25 mouse cellular contexts compared by ENCODE assay signal in genomic region chr1:96003086-96003485, GRCm38 (mm10).
DNase-seq lines count a peak whose midpoint lies in the region; ATAC-seq lines count a peak whose summit lies in the region.
"Had no signal": no experiment of that assay in that cellular context is flagged by ENCODE, and none has a peak within 500 bp of the region (broad histone marks: within the 10 kb centered on the region; RNA-seq: fewer than 3 reads in every experiment).

No protein-coding gene starts in this region.

- peak; percentile 93 for ATAC-seq in frontal cortex, adult (ENCODE audit: low TSS enrichment)
- no peak for ATAC-seq in heart, embryonic 11.5 days (replicated peaks; ENCODE audit: insufficient number of reproducible peaks, low FRiP score, low TSS enrichment)
- ATAC-seq: CD4-positive, CD25-positive, alpha-beta regulatory T cell, adult 4 months; forebrain, embryonic 13.5 days; forebrain, embryonic 15.5 days; forebrain, postnatal 0 days had no signal

- H3K27ac ChIP-seq in heart, embryonic 11.5 days (ENCODE audit: low read depth, low read length), result no peak overlapping the region
- H3K27ac ChIP-seq: embryonic facial prominence, embryonic 13.5 days; embryonic facial prominence, embryonic 15.5 days; forebrain, embryonic 13.5 days; forebrain, embryonic 15.5 days had no signal

- no peaks in the 10 kb centered on the region for H3K36me3 ChIP-seq in heart, embryonic 11.5 days (ENCODE audit: control insufficient read depth, insufficient read depth, low read length)
- H3K36me3 ChIP-seq: embryonic facial prominence, embryonic 13.5 days; embryonic facial prominence, embryonic 15.5 days; forebrain, embryonic 15.5 days; G1E had no signal

- 85% methylated on average over 3 of the region's 3 CpGs for WGBS in heart, embryonic 11.5 days (ENCODE audit: insufficient replicate concordance)

- no peak overlapping the region for H3K9ac ChIP-seq in heart, embryonic 11.5 days (ENCODE audit: low read depth, low read length)
- H3K9ac ChIP-seq: embryonic facial prominence, embryonic 13.5 days; embryonic facial prominence, embryonic 15.5 days; forebrain, embryonic 13.5 days; forebrain, embryonic 15.5 days; forebrain, postnatal 0 days had no signal

- H3K4me1 ChIP-seq in heart, embryonic 11.5 days (ENCODE audit: control insufficient read depth, insufficient read depth, low read length), result no peaks in the 10 kb centered on the region
- H3K4me1 ChIP-seq: embryonic facial prominence, embryonic 13.5 days; embryonic facial prominence, embryonic 15.5 days; forebrain, embryonic 13.5 days; forebrain, embryonic 15.5 days had no signal

- H3K27me3 ChIP-seq in heart, embryonic 11.5 days (ENCODE audit: control insufficient read depth, insufficient read depth, low read length), result no peaks in the 10 kb centered on the region
- H3K27me3 ChIP-seq: CH12.LX; embryonic facial prominence, embryonic 13.5 days; embryonic facial prominence, embryonic 15.5 days; forebrain, embryonic 13.5 days; forebrain, embryonic 15.5 days had no signal

- no peak for DNase-seq in frontal cortex, postnatal 36 days (ENCODE audit: low spot score in 2 of 2)
- DNase-seq in forelimb bud, embryonic 11.5 days (ENCODE audit: low read depth, low spot score), result peak; percentile 0
- no peak for DNase-seq in gastrocnemius, postnatal 25 days
- DNase-seq: adrenal gland, adult 2 months; adrenal gland, postnatal 10 days; adrenal gland, postnatal 25 days; B cell, adult 2 months; cerebellum, adult 11 months; cerebellum, adult 18-20 months; cerebellum, adult 8-10 months; cerebellum, adult 9-11 months; cerebellum, postnatal 14 days; cerebellum, postnatal 36 days; embryo, embryonic 11 days; forebrain, postnatal 0 days had no signal

- no peak overlapping the region for H3K4me2 ChIP-seq in heart, embryonic 11.5 days
- H3K4me2 ChIP-seq: embryonic facial prominence, embryonic 13.5 days; embryonic facial prominence, embryonic 15.5 days; forebrain, embryonic 13.5 days; forebrain, embryonic 15.5 days had no signal

- H3K4me3 ChIP-seq in heart, embryonic 11.5 days (ENCODE audit: low read depth, low read length), result no peak overlapping the region
- H3K4me3 ChIP-seq: embryonic facial prominence, embryonic 13.5 days; embryonic facial prominence, embryonic 15.5 days; erythroblast, embryonic 14.5 days; forebrain, embryonic 13.5 days; forebrain, embryonic 15.5 days had no signal

- no peaks in the 10 kb centered on the region for H3K9me3 ChIP-seq in heart, embryonic 11.5 days (replicated peaks; ENCODE audit: control insufficient read depth, low read length)
- H3K9me3 ChIP-seq: embryonic facial prominence, embryonic 13.5 days; embryonic facial prominence, embryonic 15.5 days; forebrain, embryonic 13.5 days; forebrain, embryonic 15.5 days; G1E had no signal
